Mouse (Mus musculus) heart, postnatal 0 days (tissue): ENCODE data around the gene Apof.

ENCODE experiments used
- CTCF ChIP-seq: IDR thresholded peaks from 2 replicates; pipeline ENCODE4 v1.5.1; 2016; ENCODE audit warnings: antibody characterized with exemption, control low read depth, low read depth
- EP300 ChIP-seq: IDR thresholded peaks from 2 replicates; pipeline ENCODE4 v1.6.1; 2016; ENCODE audit warnings: antibody characterized with exemption, low read depth

GRCm38 (mm10) chr10:128283604-128284579, 15.4 kb downstream of the Apof start:
- TF ChIP-seq CTCF, result peak; percentile 66
- TF ChIP-seq EP300, result no peak
